ENCODE assay signal across 10 mouse cellular contexts in genomic region chr12:107516265-107517217, GRCm38 (mm10). TPM values are rescaled to one million over a fixed set of nuclear protein-coding genes. Genes with fewer than 3 reads are reported as not detected.
DNase-seq lines count a peak whose midpoint lies in the region; ATAC-seq lines count a peak whose summit lies in the region.
"Had no signal": no experiment of that assay in that cellular context is flagged by ENCODE, and none has a peak within 500 bp of the region (broad histone marks: within the 10 kb centered on the region; RNA-seq: fewer than 3 reads in every experiment).

No protein-coding gene starts in this region.

- no peak for DNase-seq in kidney, adult 11 months
- peak; percentile 11 for DNase-seq in cerebellum, adult 8-10 months
- DNase-seq in midbrain, embryonic 14.5 days: peak; percentile 64
- DNase-seq in spleen, postnatal 4 days (ENCODE audit: low spot score in 2 of 2): no peak
- DNase-seq in spleen, adult 12 weeks (ENCODE audit: low spot score): no peak
- DNase-seq: liver, embryonic 13.5 days had no signal

- H3K4me2 ChIP-seq in kidney, embryonic 15.5 days: no peak overlapping the region
- H3K4me2 ChIP-seq in forebrain, embryonic 13.5 days: no peak overlapping the region
- H3K4me2 ChIP-seq in midbrain, embryonic 14.5 days (ENCODE audit: low read length): no peak overlapping the region
- H3K4me2 ChIP-seq in liver, embryonic 12.5 days: no peak overlapping the region
- H3K4me2 ChIP-seq: liver, embryonic 13.5 days had no signal

- H3K36me3 ChIP-seq in kidney, embryonic 15.5 days: no peaks in the 10 kb centered on the region
- no peaks in the 10 kb centered on the region for H3K36me3 ChIP-seq in forebrain, embryonic 13.5 days (ENCODE audit: poor library complexity, severe bottlenecking)
- no peaks in the 10 kb centered on the region for H3K36me3 ChIP-seq in midbrain, embryonic 14.5 days (ENCODE audit: control insufficient read depth, insufficient read depth, low read length)
- H3K36me3 ChIP-seq in liver, embryonic 12.5 days: no peaks in the 10 kb centered on the region
- H3K36me3 ChIP-seq: liver, embryonic 13.5 days had no signal

- no peak overlapping the region for H3K27ac ChIP-seq in kidney, embryonic 15.5 days
- H3K27ac ChIP-seq in forebrain, embryonic 13.5 days: peak overlapping the region; percentile 32
- no peak overlapping the region for H3K27ac ChIP-seq in midbrain, embryonic 14.5 days (replicated peaks; ENCODE audit: low read depth, low read length)
- no peak overlapping the region for H3K27ac ChIP-seq in liver, embryonic 12.5 days
- H3K27ac ChIP-seq: liver, embryonic 13.5 days had no signal

- no peaks in the 10 kb centered on the region for H3K27me3 ChIP-seq in kidney, embryonic 15.5 days
- H3K27me3 ChIP-seq in forebrain, embryonic 13.5 days: no peaks in the 10 kb centered on the region
- no peaks in the 10 kb centered on the region for H3K27me3 ChIP-seq in midbrain, embryonic 14.5 days (ENCODE audit: control insufficient read depth, insufficient read depth, low read length)
- no peaks in the 10 kb centered on the region for H3K27me3 ChIP-seq in liver, embryonic 12.5 days (replicated peaks)
- H3K27me3 ChIP-seq: liver, embryonic 13.5 days had no signal

- no peaks in the 10 kb centered on the region for H3K9me3 ChIP-seq in kidney, embryonic 15.5 days (replicated peaks)
- H3K9me3 ChIP-seq in forebrain, embryonic 13.5 days (replicated peaks): no peaks in the 10 kb centered on the region
- H3K9me3 ChIP-seq in midbrain, embryonic 14.5 days (ENCODE audit: control insufficient read depth, low read length): no peaks in the 10 kb centered on the region
- H3K9me3 ChIP-seq in liver, embryonic 12.5 days (replicated peaks): no peaks in the 10 kb centered on the region
- H3K9me3 ChIP-seq: liver, embryonic 13.5 days had no signal

- peak; percentile 56; the same call in 1 of the 2 replicates for ATAC-seq in kidney, embryonic 15.5 days (replicated peaks; ENCODE audit: low FRiP score)
- ATAC-seq in forebrain, embryonic 13.5 days: peak; percentile 75; the same call in 1 of the 2 replicates
- ATAC-seq in midbrain, embryonic 14.5 days (ENCODE audit: low FRiP score, low TSS enrichment): no peak; the same call in 1 of the 2 replicates
- ATAC-seq in liver, embryonic 12.5 days: no peak

- no peak overlapping the region for H3K9ac ChIP-seq in kidney, embryonic 15.5 days
- H3K9ac ChIP-seq in forebrain, embryonic 13.5 days: no peak overlapping the region
- no peak overlapping the region for H3K9ac ChIP-seq in midbrain, embryonic 14.5 days (replicated peaks; ENCODE audit: low read length)
- no peak overlapping the region for H3K9ac ChIP-seq in liver, embryonic 12.5 days
- H3K9ac ChIP-seq: liver, embryonic 13.5 days had no signal

- WGBS in kidney, embryonic 15.5 days: 23% methylated on average over 11 of the region's 11 CpGs
- WGBS in forebrain, embryonic 13.5 days: 15% methylated on average over 11 of the region's 11 CpGs
- WGBS in midbrain, embryonic 14.5 days: 23% methylated on average over 11 of the region's 11 CpGs
- 73% methylated on average over 11 of the region's 11 CpGs for WGBS in liver, embryonic 12.5 days (ENCODE audit: insufficient replicate concordance)

- no peak overlapping the region for H3K4me3 ChIP-seq in kidney, embryonic 15.5 days (replicated peaks)
- no peak overlapping the region for H3K4me3 ChIP-seq in forebrain, embryonic 13.5 days
- H3K4me3 ChIP-seq in midbrain, embryonic 14.5 days (replicated peaks; ENCODE audit: low read depth, low read length): no peak overlapping the region
- no peak overlapping the region for H3K4me3 ChIP-seq in liver, embryonic 12.5 days
- H3K4me3 ChIP-seq: liver, embryonic 13.5 days had no signal

- peaks cover 7% of the 10 kb centered on the region; the same call in 1 of the 2 replicates for H3K4me1 ChIP-seq in kidney, embryonic 15.5 days
- H3K4me1 ChIP-seq in forebrain, embryonic 13.5 days: peaks cover 16% of the 10 kb centered on the region
- H3K4me1 ChIP-seq in midbrain, embryonic 14.5 days (ENCODE audit: control insufficient read depth, insufficient read depth, low read length): no peaks in the 10 kb centered on the region
- no peaks in the 10 kb centered on the region for H3K4me1 ChIP-seq in liver, embryonic 12.5 days
- H3K4me1 ChIP-seq: liver, embryonic 13.5 days had no signal

RNA-seq across cellular contexts. Expression of gene 3110018I06Rik, which starts 28.1 kb away (rescaled TPM):
- not detected in 2 replicates for polyA plus RNA-seq in kidney, embryonic 15.5 days (2015; fragmentation: Nextera tagmentation; extraction: Ambion mirVana)
- not detected in 2 replicates for polyA plus RNA-seq in forebrain, embryonic 13.5 days (2015; fragmentation: Nextera tagmentation; extraction: Ambion mirVana)
- not detected in 2 replicates for polyA plus RNA-seq in midbrain, embryonic 14.5 days (2014; fragmentation: Nextera tagmentation; extraction: Ambion mirVana)
- polyA plus RNA-seq in liver, embryonic 12.5 days (2016; fragmentation: Nextera tagmentation; extraction: Ambion mirVana): not detected in 2 replicates
- polyA plus RNA-seq: liver, embryonic 13.5 days; thymus, postnatal 0 days had no signal

Comparison
In these comparisons a context has a peak if more than half of its experiments do, and no peak if none do; other contexts are left out.
1. ATAC-seq: peak in kidney, embryonic 15.5 days (single experiment) and forebrain, embryonic 13.5 days (single experiment); none in midbrain, embryonic 14.5 days (single experiment) and liver, embryonic 12.5 days (single experiment).
2. DNase-seq: peak in cerebellum, adult 8-10 months (single experiment) and midbrain, embryonic 14.5 days (single experiment); none in kidney, adult 11 months (single experiment), spleen, postnatal 4 days (0 of 2) and spleen, adult 12 weeks (single experiment).